Mouse (Mus musculus): ENCODE data around the gene Tcirg1.

DNA sequence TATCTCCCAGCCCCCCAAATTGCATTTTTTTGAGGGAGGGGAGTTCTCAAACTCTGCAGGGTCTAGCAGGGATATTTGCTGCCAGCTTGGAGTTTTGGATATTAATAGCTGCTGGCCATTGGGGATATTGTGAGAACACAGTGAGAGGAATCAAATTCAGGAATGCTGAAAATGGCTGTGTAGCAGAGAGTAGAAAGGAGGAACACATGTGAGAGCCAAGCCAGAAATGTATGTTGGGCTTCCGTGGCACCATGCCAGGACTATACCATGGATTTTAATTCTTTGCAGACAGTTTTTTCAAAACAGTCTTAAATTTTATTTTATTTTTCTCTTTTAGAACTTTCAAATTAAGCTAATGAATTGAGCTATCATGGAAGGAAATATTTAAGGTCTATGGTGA is 38.6 kb downstream of the Tcirg1 start:
- TF ChIP-seq CTCF (IDR thresholded peaks at IDR 0.05): no peak
- no peak for TF ChIP-seq POLR2A (IDR thresholded peaks at IDR 0.05; ENCODE audit: insufficient read depth, low read depth, low read length)
